Mouse (Mus musculus) erythroblast, embryonic 14.5 days (primary cell): Measurements from ENCODE around the gene Eif1ad.

Source experiments
- GATA1 ChIP-seq: IDR thresholded peaks from 2 replicates; pipeline ENCODE4 v1.6.1; 2012; ENCODE audit warnings: low read length, inconsistent platforms, mixed read lengths
- TAL1 ChIP-seq: IDR thresholded peaks from 3 replicates; pipeline ENCODE4 v1.6.1; 2012; ENCODE audit warnings: low read length, inconsistent platforms, mixed read lengths

DNA sequence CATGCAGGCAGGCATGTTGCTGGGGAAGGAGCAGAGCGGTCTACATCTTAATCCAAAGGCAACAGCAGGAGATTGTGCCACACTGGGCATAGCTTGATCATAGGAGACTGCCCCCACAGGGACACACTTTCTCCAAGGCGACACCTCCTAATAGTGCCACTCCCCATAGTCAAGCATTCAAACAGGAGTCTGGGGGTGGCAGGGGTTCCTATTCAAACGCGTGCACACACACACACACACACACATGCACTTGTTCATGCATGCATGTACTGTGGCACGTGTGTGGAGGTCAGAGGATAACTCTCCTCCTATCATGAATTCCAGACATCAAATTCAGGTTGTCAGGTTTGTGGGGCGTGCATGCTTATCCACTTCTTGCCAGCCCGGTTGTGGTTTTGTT is 6.2 kb downstream of the Eif1ad start:
- no peak for TF ChIP-seq GATA1
- TF ChIP-seq TAL1: no peak
